Mouse (Mus musculus) right cerebral cortex, postnatal 36 days (tissue): Measurements from ENCODE around the gene Slc12a7.
"Not testable (repeated sequence)": the region's sequence is repeated elsewhere in the genome, so short reads cannot be mapped to it uniquely, and the experiment has no call there.

Experiments used
- DNase-seq, 2 experiments: peaks; one replicate each; pipeline ENCODE4 v3.0.0; 2022; ENCODE audit warnings: low spot score in 2 of 2, mixed read lengths in 1 of 2

The Slc12a7 gene

DNA sequence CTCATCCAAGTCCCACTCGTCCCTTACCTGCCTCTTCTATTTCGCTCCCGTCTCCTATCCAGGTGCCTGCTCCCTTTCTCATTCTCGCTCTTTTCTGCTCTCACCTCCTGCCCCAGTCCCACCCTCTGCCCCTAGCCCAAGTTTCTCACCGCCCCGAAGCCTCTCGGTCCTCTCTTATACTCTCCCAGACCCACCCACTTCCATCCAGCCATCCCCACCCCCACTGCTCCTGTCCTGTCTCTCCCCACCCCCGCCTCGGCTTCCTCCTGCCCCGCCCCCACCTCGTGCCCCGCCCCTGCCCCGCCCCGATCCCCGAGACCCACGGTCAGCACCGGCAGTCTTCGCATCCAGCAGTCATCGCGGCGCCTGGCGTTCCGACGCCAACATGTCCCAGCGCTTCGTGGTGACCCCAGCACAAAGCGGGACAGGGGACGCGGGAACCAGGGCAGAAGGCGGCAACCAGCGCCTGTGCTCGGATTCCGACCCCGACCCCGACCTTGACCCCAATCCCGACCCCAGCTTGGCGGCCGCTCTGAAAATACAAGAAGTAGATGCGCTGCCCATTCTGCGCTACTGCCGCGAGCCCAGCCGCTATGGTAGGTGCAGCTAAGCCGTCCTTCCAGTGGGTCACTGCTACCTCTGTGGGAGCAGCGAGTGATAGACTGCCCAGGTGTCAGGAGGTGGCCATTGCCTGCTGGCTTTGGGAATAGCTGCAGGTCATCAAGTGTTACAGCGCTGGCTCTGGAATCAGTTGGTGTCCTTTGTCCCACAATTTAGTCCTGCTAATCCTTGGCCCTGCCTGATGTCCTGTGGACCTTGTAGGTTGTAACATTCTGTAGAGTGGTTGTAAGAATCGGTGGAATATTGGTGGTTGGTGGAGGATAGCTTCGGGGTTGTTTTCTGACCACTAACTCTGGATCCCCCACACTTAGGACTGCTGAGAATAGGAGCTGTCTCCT is at the start of gene Slc12a7:
TSS of gene Slc12a7 (plus strand) at position 353 of the 959 bp plus-strand sequence.
- DNase-seq = no peak

DNA sequence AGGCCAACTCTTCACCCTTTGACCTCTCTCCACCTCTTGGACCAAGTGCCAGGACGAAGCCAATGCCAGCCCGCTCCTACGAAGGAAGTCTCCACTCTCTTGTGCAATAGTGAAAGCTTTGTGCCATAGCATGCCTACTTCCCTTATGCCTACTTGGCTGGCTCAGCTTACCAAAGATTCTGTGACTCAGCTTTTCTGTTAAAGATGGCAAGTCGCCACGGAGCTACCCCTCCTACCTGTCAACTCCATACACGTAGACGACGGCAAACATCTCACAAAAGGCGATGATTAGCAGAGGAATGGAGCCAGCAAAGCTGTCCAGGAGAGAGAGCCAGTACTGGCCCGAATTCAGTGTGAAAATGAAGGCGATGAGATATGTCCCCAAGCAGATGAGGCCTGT is 49.2 kb upstream of the Slc12a7 start:
- DNase-seq = peak; percentile 25 to 28

DNA sequence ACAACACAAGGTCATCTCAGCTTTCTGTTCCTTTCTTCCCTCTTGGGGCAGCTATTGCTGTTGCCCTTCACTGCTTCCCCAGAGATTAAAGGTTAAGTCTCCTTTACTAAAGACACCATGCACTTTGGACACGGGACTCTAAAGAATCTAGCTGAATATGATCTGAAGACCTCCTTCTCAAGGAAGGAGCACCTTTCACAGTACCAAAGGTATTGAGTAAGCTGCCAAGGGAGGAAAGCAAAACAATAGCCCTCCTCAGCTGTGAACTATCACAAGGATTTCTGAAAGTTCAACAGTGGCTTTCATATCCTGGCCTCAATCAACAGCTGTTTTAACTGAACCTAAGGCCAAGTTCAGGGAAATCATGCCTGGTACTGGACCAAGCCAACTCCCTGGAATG is 48.5 kb upstream of the Slc12a7 start:
- DNase-seq = no peak

DNA sequence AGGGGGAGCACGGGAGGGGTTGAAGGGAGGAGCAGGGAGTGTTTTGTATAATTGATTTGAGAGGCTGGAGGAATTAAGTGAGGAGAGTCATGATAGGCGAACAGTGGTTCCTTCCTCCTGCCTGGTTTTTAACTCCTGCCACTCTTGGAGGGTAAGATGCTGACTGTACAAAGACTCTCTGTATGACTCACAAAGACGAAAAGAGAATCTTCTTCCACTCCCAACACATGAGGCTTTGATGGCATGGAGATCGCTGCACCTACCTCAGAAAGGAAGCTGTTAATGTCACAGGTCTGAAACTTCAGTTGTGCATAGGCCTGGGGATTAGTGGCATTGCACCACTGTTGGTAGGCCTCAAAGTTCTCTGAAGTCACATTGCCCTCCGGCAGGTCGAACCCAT is 47.4 kb upstream of the Slc12a7 start:
- DNase-seq = no peak

DNA sequence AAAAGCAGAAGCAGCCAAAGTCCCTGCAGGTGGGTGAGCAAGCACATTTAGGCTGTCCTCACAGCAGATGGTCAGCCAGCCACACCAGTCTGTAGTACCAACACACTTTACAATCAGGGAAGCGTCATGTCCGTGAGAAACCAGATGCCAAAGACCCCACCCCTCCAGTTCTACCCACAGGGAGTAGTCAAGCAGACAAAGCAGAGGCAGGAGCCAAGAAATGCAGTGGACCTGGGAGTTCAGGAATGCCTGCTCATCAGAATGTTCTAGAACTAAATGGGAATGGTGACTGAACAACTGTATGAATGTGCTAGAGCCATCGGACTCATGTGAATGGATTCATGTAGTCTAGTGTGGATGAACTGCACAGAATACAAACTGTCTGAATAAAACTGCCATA is 45.3 kb upstream of the Slc12a7 start:
- DNase-seq = no peak

DNA sequence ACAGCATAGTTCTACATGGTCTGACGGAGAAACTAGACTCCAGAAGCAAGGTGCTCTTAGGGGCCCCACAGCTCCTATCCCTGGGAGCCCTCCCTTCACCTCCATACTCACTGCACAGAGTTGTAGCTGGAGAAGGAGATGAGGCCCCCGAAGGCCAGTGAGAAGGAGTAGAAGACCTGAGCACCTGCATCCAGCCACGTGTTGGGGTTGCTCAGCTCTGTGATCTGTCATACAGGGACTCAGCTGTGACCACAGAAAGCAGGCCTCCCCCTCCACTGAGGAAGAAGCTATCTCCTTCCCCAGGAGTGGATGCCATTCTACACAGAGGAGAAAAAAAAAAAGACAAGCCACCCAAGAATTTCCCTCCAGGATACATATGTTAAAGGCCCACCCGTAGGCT is 44.0 kb upstream of the Slc12a7 start:
- no peak for DNase-seq

DNA sequence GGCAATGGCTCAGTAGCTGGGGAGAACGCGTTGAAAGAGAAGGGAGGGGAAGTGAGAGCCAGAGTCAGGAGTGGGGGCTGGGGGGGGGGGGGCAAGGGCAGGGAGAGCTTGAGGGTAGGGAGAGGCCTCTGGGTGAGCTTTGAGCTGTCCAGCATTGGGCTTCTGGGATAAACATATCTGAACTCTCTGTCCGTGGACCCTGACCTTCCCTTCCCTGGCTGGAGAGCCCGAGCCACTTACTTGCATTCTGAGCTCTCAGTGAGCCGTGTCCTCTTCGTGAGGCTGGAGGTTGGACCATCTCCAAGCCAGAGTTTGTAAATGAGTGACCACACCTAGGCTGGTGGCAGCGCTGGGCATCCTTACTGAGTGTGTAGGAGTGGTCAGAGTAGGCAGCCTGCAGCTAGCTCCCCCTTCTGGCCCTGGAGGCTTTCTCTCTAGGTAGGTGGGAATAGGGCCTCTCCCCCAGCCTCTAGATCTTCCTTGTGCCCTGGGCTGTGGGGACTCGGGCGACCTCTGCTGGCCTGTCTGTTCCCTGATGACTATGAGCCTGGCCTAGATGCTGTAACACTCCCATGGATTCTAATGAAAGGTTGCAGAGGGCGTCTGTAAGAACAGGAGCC is 40.5 kb upstream of the Slc12a7 start:
- DNase-seq = peak; percentile 12 to 24

DNA sequence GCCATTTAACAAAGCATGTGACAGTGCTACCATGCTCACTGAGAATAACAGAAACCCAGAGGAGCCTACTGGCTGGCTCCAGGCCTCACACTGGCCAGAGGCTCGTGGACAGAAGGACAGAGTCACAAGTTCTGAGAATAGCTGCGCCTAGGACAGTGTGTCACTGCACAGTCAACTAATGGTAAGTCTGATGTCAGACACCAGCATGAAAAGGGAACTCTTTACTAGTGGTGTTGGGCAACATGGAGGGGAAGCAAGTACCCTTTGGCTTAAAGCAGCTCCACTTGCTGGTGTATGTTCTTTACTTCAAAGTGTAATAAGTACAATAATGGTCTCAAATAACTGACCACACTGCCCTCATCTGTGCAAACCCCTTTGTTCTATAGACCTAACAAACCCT is 39.6 kb upstream of the Slc12a7 start:
- DNase-seq = no peak

DNA sequence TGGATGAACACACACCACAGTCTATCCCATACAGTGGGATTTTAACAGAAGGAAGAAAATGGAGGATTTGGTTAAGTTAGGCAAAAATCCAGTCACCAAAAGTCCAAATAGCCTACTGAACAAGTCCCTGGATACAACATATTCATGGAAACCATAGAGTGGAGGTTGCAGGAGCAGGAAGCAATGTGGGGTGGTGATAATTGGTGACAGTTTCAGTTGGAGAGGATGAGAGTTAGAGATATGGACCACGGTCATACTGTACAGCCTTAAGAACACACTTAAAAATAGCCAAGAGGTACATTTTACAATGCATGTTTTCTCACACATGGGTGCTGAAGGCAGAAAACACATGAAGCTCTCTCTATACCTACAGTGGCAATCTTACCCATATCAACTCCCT is 37.9 kb upstream of the Slc12a7 start:
- DNase-seq = no peak

DNA sequence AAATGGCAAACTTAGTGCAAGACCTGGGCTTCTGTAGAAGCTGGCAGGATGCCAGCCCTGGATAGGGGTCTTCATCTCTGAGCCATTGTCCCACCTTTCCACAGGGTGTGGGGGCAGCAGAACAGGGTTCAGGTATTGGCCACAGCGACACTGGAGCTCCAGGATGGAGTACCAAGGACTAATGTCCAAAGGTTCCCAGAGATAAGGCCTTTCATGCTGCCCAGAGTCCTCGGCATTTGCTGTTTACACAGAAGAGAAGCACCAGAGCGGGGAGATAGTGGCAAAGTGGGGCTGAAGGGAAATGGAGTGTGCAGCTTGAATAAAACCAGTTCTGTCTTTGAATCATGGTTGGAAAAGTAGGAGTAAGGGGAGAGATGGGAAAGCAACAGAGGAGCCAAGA is 36.4 kb upstream of the Slc12a7 start:
- DNase-seq = no peak

DNA sequence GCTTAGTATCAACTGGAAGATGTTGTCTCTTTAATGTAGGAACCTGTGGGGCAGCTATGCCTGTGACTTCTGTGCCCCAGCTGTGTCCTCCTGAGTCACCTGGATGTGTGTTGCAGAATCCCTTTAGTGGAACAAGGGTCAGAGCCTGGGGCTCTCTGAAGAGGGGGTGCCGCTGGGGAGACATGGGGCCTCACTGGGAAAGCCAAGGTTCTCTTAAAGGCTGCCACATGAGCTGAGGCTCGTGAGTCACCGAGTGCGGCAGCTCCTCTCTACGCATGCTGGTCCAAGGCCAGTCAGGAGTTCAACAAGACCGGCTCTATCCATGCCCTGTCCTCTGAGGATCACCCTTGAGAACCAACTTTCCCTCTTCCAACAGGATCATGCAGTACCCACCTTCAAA is 33.2 kb upstream of the Slc12a7 start:
- DNase-seq = no peak

DNA sequence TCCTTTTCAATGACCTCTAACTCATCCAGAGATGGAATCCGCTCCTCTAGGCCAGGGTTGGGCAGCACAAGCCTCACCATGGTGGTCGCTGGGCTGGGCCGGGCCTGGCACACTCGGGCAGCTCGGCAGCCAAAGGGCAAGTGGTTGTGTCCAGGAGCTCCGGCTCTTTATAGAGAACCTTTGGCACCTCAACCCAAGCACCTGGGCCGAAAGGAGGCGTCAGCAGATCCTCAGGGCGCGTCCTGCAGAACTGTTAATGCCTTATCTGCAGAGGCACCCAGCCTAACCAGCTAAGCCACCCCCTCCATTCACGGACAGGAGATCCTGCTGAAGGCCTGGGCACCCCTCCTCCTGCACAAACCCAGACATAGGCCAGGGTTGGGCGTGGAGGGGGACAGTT is 32.3 kb upstream of the Slc12a7 start:
- DNase-seq = no peak

DNA sequence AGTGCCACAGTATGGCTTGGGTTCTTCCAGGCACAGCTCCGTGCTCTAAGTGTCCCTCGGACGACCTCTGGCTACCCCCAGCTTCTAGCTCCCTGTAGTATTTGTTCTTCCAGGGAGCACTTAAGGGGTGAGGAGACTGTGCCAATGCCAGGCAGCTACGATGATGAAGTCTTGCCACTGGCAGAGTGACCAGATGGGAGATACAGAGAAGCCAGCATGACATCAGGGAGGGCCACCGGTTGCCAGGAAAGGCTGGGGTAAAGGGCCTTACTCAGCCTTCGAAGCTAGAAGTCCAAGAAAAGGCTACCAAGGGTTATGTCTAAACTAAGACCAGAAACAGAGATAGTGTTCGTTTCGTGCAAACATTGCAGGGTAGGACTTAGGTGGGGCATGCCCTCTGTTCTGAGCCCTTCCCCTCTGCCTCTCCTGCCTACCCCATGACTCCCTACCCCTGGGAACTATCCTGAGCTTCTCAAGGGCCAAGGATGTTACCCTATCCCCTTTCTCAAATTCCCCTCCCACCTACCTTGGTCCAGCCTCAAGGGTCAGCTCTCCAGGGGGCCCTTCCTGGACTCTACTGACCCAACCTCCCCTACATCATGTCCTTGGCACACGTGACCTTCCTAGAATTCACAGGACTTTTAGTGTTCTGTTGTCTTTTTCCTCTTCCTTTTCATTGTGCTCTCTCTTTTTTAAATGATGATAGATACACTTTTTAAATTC is 31.6 kb upstream of the Slc12a7 start:
- DNase-seq = no peak

DNA sequence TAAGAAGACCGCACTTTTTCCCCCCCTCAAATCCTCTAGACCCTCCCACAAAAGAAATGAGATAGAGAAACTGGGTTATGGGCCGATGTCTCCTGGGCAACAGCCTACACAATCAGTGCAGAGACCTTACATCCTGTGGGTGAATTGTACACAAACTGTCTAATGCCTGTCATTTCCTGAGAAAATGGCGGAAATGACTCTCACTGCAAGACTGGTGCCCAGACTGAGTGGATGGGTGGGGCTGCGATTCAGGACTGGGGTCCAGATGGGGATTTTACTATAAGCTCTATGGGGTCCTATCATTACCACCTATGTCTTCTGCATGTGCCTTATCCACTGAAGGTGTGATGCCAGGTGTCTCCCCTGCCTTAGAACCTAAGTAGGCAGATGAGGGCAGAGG is 30.1 kb upstream of the Slc12a7 start:
- no peak for DNase-seq

DNA sequence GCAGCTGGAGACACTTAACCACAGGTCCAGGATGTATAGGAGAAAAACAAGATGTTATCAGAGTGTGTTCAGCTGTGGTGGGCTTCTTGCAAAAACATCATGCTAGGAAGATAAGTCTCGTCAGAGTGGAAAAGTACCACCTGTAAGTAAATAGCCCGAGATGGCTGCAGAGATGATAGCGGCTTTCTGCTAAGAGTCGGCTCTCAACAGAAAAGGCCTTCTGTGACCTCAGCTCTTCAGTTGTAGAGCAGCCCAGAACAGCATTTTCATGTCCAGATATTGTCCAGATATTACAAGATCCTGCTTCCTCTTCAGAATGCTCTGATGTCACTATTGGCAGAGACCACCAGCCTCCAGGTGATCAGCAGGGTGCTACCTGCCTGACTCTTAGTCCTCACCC is 29.4 kb upstream of the Slc12a7 start:
- DNase-seq = not testable (repeated sequence)

DNA sequence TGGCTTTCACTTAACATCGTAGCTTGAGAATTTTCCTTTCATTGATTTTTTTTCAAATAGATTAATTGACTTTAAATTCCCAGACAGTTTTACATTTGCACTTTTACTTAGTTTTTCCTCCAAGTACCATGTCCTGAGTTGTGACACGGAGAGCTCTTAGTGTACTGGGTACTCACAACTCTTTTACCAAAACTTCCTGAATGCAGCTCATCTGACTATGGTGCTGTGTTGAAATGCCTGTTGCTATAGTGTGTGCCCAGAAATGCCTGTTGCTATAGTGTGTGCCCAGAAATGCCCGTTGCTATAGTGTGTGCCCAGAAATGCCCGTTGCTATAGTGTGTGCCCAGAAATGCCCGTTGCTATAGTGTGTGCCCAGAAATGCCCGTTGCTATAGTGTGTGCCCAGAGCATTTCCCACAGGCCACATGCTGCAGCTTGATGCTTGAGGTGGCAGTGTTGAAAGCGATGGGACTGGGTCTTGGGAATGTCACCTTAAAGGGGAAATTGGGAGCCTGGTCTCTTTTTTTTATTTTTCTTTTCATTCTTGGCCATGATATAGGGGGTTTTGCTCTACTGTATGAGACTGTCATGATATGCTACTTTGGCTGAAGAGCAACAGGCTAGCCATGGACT is 28.1 kb upstream of the Slc12a7 start, which contains the start of gene Slc6a19:
TSS of gene Slc6a19 (minus strand) at position 172 of the 632 bp plus-strand sequence.
- DNase-seq = no peak

DNA sequence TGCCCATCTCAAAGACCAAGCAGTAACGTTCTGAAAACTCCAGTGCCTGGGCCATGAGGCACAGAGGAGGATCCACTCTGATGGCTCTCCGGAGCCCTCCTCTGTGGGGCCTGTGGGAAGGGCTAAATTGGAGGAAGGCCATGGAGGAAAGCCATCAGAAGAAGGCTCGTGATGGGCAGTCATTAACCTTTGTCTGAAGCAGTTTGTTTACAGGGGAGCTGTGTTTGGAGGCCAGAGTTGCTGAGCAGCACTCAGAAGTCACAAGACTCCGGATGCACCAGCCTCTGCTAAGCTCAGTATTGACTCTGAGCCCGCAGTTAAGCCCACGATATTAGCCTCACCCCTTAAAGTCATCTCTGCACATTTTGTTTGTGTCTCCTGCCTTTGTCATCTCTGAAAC is 23.4 kb upstream of the Slc12a7 start:
- DNase-seq = no peak

DNA sequence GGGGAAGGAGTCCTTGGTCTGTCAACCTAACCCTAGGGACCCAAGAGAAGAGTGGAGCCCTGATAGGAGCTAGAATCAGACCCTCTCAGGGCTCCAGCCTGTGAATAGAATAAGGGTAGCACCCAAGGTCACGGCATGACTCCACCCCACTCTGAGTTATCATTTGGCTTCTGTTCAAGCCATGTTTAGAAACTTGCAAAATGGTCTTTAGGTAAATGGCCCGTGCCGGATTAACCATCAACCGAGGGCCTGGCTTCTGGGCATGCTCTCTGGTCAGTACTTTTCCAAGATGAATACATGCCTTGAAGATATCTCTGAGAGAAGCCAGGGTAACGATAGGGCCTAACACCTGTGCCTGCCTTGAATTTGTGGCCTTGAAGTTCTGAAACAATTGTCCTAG is 21.7 kb upstream of the Slc12a7 start:
- DNase-seq = no peak

DNA sequence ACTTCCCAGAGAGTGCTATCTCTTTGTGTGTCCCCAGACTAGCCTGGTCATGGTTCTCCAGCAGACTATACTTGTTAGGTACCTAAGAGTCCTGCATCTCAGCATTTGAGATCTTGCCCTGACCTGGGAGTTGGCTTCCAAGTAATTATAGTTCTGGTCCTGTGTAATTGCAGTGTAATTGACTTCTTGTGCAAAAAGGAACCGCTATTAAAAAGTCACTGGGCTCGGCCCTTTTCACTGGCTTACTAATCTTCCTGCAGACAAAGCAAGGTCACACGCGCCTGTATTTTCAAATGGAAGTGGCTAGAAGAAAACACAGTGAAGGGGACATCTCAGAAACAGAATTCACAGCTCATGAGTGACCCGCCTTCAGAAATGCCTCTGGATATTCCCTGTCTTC is 21.1 kb upstream of the Slc12a7 start:
- no peak for DNase-seq

DNA sequence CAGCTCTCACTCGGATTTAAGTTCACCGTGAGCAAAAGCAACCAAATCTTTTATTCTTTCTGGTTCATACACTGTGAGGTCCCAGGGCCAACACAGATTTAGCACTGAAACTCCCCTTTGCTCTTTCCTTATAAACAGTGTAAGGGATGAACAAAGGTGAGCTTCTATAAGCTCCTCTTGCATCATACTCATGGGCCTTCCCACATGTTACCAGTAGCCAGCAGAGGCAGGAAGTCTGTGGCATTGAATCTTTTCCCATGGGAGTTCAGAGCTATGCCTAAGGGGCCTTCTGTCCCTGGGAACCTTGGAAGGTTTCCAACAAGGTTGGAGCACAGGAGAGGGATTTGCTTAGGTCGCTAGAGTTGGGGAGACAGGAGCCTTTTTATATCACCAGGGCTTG is 20.7 kb upstream of the Slc12a7 start:
- no peak for DNase-seq

DNA sequence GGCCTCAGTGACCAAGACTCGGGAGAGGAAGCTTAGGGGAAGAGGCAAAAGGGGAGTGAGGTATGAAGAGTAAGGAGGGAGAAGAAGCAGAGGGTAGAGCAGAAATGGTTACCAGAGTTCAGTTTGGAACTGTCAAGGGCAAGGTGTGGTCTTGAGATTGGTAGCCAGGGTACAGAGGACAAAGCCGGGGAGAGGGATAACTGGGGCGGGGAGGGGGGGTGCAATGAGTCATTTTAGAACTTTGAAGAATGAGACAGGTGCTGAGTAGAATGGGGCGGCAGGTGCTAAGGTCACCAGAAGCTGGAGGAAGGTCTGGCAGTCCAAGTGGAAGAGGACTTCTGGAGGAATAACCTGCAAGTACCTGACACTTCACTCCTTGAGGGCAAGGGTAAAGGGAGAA is 19.7 kb upstream of the Slc12a7 start:
- no peak for DNase-seq

DNA sequence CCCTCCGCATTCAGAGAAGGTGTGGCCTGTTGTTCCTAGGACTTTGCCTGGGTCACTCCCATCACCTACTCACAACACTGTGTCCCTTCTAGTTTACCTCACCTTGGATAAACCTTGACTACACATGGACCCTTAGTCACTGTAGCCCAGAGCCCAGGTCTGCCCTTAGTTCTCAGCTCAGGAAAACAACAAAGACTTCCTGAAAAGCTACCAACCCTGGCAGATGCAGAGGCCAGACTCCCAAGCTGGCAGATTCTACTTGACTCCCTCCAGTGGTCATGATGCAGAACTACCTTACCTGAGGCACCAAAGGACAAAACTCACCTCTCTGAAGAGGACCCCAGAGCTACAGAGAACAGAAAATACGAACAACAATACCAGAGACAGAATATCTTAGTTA is 18.9 kb upstream of the Slc12a7 start:
- DNase-seq = no peak
